Mouse (Mus musculus) lung, adult 2 months (tissue): ENCODE data around the gene Hrct1.

Source experiments
- CTCF ChIP-seq: fragments of 200-500 bp; IDR thresholded peaks from 2 replicates; pipeline ENCODE4 v1.5.1; 2011; ENCODE audit warnings: mild to moderate bottlenecking, low read length, control low read depth; ENCODE audit not compliant: insufficient read depth
- POLR2A ChIP-seq: fragments of 200-500 bp; IDR thresholded peaks from 2 replicates; pipeline ENCODE4 v1.6.1; 2011; ENCODE audit warnings: low read depth, mild to moderate bottlenecking, control low read depth, low read length, borderline replicate concordance; ENCODE audit errors: extremely low read depth

DNA sequence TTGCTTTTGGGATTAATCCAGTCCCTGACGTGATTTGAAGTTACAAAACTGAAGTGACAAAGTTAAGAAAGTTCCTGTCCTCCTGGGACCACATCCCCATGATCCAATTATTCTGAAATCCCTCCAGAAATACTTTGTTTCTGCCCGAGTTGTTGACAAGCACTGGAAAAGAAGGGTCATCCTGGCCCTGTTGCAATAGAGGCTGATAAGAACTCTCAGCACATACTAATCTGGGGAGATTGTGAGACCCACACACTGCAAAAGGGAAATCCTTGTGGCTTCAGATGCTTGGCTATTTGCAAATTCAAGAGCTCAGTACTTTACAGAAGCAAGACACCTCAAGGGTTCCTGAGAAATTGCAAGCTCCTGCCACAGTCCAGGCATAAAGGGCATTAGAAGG is 45.3 kb downstream of the Hrct1 start:
- TF ChIP-seq CTCF: no peak
- TF ChIP-seq POLR2A: no peak
